Comparison of ENCODE assay signal across 20 mouse cellular contexts in the genomic region with DNA sequence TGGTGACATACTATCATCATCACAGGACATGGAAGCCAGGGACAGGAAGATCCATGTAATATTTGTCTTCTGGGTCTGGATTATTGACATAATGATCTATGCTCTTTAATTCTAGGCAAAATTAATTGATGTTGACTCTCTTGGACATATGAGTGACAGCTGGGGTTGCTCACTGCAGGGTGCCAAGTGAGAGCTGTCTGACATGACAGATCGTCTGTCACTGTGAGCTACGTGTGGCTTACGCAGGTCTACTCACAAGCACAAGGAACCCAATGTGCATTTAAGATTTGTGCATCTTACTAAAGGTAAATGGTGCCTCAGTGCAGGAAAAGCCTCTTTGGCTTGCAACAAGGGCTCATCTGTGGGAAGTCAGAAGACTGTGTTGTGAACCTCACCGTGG.
"Had no signal": no experiment of that assay in that cellular context is flagged by ENCODE, and none has a peak within 500 bp of the region (broad histone marks: within the 10 kb centered on the region; RNA-seq: fewer than 3 reads in every experiment).

No protein-coding gene starts in this region.

- H3K4me1 ChIP-seq: limb, embryonic 15.5 days had no signal

- H3K27ac ChIP-seq: limb, embryonic 12.5 days; limb, embryonic 15.5 days; liver, embryonic 14.5 days; macrophage; midbrain, embryonic 12.5 days; midbrain, embryonic 15.5 days; neural tube, embryonic 13.5 days; stomach, postnatal 0 days had no signal

- H3K27me3 ChIP-seq: limb, embryonic 12.5 days; limb, embryonic 15.5 days; midbrain, embryonic 12.5 days; midbrain, embryonic 15.5 days; neural tube, embryonic 13.5 days had no signal

- ATAC-seq: liver, postnatal 0 days; lung, postnatal 0 days; midbrain, embryonic 15.5 days had no signal

- H3K36me3 ChIP-seq: limb, embryonic 12.5 days; limb, embryonic 15.5 days; midbrain, embryonic 12.5 days; midbrain, embryonic 15.5 days; neural tube, embryonic 13.5 days had no signal

- H3K4me2 ChIP-seq: limb, embryonic 12.5 days; limb, embryonic 15.5 days; liver, embryonic 11.5 days; lung, embryonic 14.5 days; midbrain, embryonic 12.5 days; midbrain, embryonic 15.5 days; neural tube, embryonic 13.5 days had no signal

- H3K9me3 ChIP-seq: limb, embryonic 12.5 days; limb, embryonic 15.5 days; midbrain, embryonic 12.5 days; midbrain, embryonic 15.5 days; neural tube, embryonic 13.5 days had no signal

- H3K4me3 ChIP-seq: limb, embryonic 12.5 days; limb, embryonic 15.5 days; midbrain, embryonic 12.5 days; midbrain, embryonic 15.5 days; neural tube, embryonic 13.5 days had no signal

- H3K9ac ChIP-seq: limb, embryonic 12.5 days; limb, embryonic 15.5 days; liver, embryonic 14.5 days; liver, postnatal 0 days; lung, embryonic 14.5 days; midbrain, embryonic 12.5 days; midbrain, embryonic 15.5 days; neural tube, embryonic 13.5 days had no signal

- DNase-seq: kidney, postnatal 14 days; kidney, postnatal 4 days; liver, postnatal 0 days; lung, embryonic 14.5 days; right cerebral cortex, adult 18-20 months; right cerebral cortex, postnatal 14 days; right cerebral cortex, postnatal 4 days; thymus, adult 2 months; thymus, postnatal 14 days; thymus, postnatal 4 days had no signal
